Mouse (Mus musculus) kidney, postnatal 0 days (tissue): ENCODE results near the gene Kirrel3. TPM values are rescaled to one million over a fixed set of nuclear protein-coding genes. Genes with fewer than 3 reads are reported as not detected.
A peak's percentile ranks its signal among the peaks of the same experiment; 100 is the strongest.

Experiments used
- ATAC-seq: fragments of 200-750 bp; cut with Nextera tagmentation; replicated peaks from 2 replicates; pipeline ENCODE4 v1.8.0; 2017; ENCODE audit warnings: low read depth, moderate number of reproducible peaks, moderate TSS enrichment, moderate library complexity; ENCODE audit not compliant: low FRiP score
- DNase-seq: peaks from one replicate; pipeline ENCODE4 v3.0.0-alpha.2; 2016; ENCODE audit warnings: low spot score
- H3K27ac ChIP-seq: fragments of 300-500 bp; sonication (generic); 2 replicates; pipeline ENCODE4 v1.5.1; 2014; ENCODE audit warnings: mild to moderate bottlenecking
- H3K27me3 ChIP-seq: fragments of 300-500 bp; sonication (generic); 2 replicates; pipeline ENCODE4 v1.6.1; 2014; ENCODE audit warnings: low read length, mixed read lengths; ENCODE audit not compliant: insufficient read depth
- H3K36me3 ChIP-seq: fragments of 300-500 bp; sonication (generic); 2 replicates; pipeline ENCODE4 v1.6.1; 2014; ENCODE audit warnings: low read length, mixed read lengths; ENCODE audit not compliant: insufficient read depth
- H3K4me1 ChIP-seq: fragments of 300-500 bp; sonication (generic); replicated peaks from 2 replicates; pipeline ENCODE4 v1.6.1; 2014; ENCODE audit warnings: antibody characterized with exemption, low read length, mixed read lengths; ENCODE audit not compliant: insufficient read depth
- H3K4me2 ChIP-seq: fragments of 300-500 bp; sonication (generic); 2 replicates; pipeline ENCODE4 v1.6.1; 2014; ENCODE audit warnings: mild to moderate bottlenecking, low read length, moderate library complexity, mixed read lengths
- H3K4me3 ChIP-seq: fragments of 300-500 bp; sonication (generic); replicated peaks from 2 replicates; pipeline ENCODE4 v1.5.1; 2014; ENCODE audit warnings: low read depth, low read length
- H3K9ac ChIP-seq: fragments of 300-500 bp; sonication (generic); 2 replicates; pipeline ENCODE4 v1.6.1; 2014; ENCODE audit warnings: low read depth, low read length
- H3K9me3 ChIP-seq: fragments of 300-500 bp; sonication (generic); replicated peaks from 2 replicates; pipeline ENCODE4 v1.6.1; 2016; ENCODE audit warnings: low read length, inconsistent platforms, mixed read lengths
- CTCF ChIP-seq: IDR thresholded peaks from 2 replicates; pipeline ENCODE4 v1.5.1; 2016; ENCODE audit warnings: antibody characterized with exemption, low read depth, mild to moderate bottlenecking, moderate library complexity
- WGBS: fragments of 180-500 bp; shearing (Covaris S2); extraction: QIAGEN DNeasy Blood & Tissue Kit; methylation state at CpG from one replicate; pipeline ENCODE4 v1.1.7; 2014; 5-methylcytosine and 5-hydroxymethylcytosine counted together
- polyA plus RNA-seq: library from polyadenylated mRNA; unstranded; fragments of >200 nt; fragmentation: Nextera tagmentation; extraction: Ambion mirVana; gene quantifications from 2 replicates; pipeline ENCODE4 v1.2.1, GENCODE M21; 2015

Kirrel3 gene
- polyA plus RNA-seq, 1 experiment from 2014 or later, result 0.82 TPM

DNA sequence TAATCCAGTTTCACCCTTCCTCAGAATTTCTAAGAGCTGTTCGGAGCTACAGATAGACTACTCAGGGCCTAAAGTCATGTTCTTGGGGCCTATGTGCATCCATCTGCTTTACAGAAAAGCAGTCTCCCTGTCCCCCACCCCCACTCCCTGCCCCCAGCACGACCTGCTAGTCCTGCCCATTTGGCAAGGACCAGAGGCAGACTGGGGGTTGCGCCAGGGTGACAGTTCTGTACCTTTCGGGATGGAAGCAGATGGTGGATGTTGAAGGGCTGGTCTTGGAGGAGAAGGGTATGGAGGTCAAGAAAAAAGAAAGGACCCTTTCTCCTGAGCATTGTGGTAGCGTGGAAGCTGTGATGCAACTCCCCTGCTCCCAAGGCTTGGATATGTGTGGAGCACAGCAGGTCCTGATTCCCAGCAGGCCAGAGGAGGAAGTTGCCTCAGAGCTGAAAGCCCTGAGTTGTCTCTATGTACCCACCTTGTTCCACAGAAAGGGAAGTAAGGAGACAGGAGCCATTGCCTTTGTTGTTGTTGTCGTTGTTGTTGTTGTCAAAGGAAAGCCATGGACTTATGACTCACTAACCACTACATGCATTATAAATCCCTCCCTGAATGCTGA is 541.8 kb downstream of the Kirrel3 start:
- Histone ChIP-seq H3K36me3 (no peaks in the 10 kb centered on the region), H3K4me1 (no peaks in the 10 kb centered on the region; the same call in 1 of the 2 replicates), H3K4me2 (no peak overlapping the region), H3K27me3 (no peaks in the 10 kb centered on the region), H3K9ac (no peak overlapping the region), H3K27ac (no peak overlapping the region), H3K4me3 (no peak overlapping the region), H3K9me3 (no peaks in the 10 kb centered on the region)
- ATAC-seq, result no peak
- no peak for TF ChIP-seq CTCF
- no peak for DNase-seq
- 81% methylated on average over 6 of the region's 6 CpGs for WGBS

DNA sequence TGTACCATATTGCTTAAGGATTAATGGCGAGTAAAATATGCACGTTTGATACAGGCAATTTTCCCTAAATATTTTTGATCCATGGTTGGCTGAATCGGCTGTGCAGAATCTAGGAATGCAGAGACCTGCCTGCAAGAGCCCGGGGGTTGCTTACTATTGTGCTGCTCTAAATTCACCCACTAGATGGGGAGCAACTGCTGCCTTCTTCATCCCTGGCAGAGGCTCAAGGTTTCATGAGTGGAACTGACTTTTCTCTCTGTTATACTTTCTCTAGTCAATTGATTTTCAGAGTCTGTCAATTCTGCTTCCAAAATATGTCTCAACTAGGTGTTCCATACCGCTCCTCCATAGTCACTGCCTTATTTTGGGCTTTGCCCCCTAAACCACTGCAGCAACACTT is 545.1 kb downstream of the Kirrel3 start:
- H3K4me1 ChIP-seq, result no peaks in the 10 kb centered on the region
- H3K9me3 ChIP-seq, result no peaks in the 10 kb centered on the region
- no peak overlapping the region for H3K27ac ChIP-seq
- no peak overlapping the region for H3K9ac ChIP-seq
- H3K27me3 ChIP-seq, result no peaks in the 10 kb centered on the region
- H3K4me2 ChIP-seq, result no peak overlapping the region
- TF ChIP-seq CTCF, result peak; percentile 72
- ATAC-seq (no peak), DNase-seq (peak; percentile 73)
- H3K4me3 ChIP-seq, result no peak overlapping the region
- WGBS, result 61% methylated on average over 5 of the region's 5 CpGs
- no peaks in the 10 kb centered on the region for H3K36me3 ChIP-seq

DNA sequence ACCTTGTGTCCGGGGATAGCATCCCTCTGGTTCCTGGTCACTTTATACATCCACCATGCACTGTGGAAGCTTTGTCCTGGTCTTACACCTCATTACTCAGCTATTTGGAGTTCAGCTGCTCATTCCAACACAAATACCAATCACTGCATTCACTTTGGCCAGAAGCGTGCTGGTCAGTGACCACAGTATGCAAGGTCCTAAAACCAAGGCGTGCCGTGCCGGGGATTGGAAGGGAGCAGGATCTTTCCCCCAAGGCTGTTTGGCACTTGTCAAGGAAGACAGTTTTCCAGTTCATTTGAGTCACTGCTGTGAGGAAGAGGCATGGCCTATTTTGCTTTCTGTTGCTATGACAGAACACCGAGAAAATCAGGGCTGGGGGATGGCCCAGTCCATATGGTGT is 546.8 kb downstream of the Kirrel3 start:
- WGBS, result 64% methylated on average over 6 of the region's 6 CpGs
- no peak overlapping the region for H3K27ac ChIP-seq
- no peaks in the 10 kb centered on the region for H3K4me1 ChIP-seq
- H3K4me2 ChIP-seq, result no peak overlapping the region
- DNase-seq, result no peak
- no peaks in the 10 kb centered on the region for H3K9me3 ChIP-seq
- TF ChIP-seq CTCF, result no peak
- no peaks in the 10 kb centered on the region for H3K27me3 ChIP-seq
- ATAC-seq, result no peak
- H3K9ac ChIP-seq, result no peak overlapping the region
- no peaks in the 10 kb centered on the region for H3K36me3 ChIP-seq
- H3K4me3 ChIP-seq, result no peak overlapping the region

DNA sequence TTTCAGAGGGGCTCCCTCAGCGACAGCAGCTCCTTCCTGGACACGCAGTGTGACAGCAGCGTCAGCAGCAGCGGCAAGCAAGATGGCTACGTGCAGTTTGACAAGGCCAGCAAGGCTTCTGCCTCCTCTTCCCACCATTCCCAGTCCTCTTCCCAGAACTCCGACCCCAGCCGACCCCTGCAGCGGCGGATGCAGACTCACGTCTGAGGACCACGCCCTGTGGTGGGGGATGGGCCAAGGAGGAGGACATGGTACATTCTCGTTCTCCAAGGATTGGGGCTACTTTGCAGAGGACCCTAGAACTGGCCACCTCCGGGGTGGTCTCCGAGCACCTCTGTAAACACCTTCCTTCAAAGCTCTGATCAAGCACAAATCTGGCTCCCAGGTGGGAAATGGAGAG is 549.4 kb downstream of the Kirrel3 start:
- no peak for TF ChIP-seq CTCF
- 49% methylated on average over 14 of the region's 14 CpGs for WGBS
- H3K27me3 ChIP-seq, result no peaks in the 10 kb centered on the region
- H3K9me3 ChIP-seq, result no peaks in the 10 kb centered on the region
- DNase-seq (no peak), ATAC-seq (no peak)
- H3K4me2 ChIP-seq, result no peak overlapping the region
- no peak overlapping the region for H3K27ac ChIP-seq
- no peak overlapping the region for H3K4me3 ChIP-seq
- H3K9ac ChIP-seq, result no peak overlapping the region
- H3K36me3 ChIP-seq, result no peaks in the 10 kb centered on the region
- no peaks in the 10 kb centered on the region for H3K4me1 ChIP-seq

DNA sequence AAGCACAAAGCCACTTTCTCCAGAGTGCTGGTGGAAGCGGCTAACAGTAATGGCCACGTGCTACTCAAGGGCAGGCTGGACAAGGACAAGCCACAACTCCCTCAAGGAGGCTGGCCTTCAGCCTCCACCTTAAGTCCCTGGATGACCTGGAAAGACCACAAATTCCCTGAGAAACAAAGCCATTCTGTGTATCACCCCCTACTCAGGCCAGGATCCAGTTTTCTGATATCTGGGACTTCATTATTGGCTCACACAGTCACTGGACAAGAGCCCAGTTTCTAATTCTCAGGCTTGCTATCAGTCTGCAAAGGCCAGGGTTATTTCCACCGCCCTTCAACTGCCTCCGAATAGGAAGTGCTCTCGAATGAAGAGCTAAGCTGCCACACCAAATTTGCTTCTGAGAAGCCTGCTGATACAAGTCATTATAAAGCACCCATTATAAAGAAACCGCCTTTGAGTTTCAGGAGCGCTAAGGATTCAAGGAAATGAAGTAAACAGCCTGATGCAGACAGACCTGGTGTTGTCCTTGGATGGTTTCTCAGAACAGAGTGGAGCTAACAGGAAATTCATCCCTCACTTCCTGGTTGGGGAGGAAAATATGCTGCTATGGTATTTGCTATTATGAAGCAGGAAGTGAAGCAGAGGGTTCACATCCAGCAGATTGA is 553.4 kb downstream of the Kirrel3 start:
- Histone ChIP-seq H3K9ac (no peak overlapping the region), H3K36me3 (no peaks in the 10 kb centered on the region), H3K4me1 (no peaks in the 10 kb centered on the region), H3K4me2 (no peak overlapping the region), H3K27ac (peak overlapping the region; percentile 72), H3K9me3 (no peaks in the 10 kb centered on the region), H3K27me3 (no peaks in the 10 kb centered on the region), H3K4me3 (no peak overlapping the region)
- no peak for TF ChIP-seq CTCF
- 46% methylated on average over 7 of the region's 7 CpGs for WGBS
- DNase-seq (peak; percentile 75), ATAC-seq (no peak)

DNA sequence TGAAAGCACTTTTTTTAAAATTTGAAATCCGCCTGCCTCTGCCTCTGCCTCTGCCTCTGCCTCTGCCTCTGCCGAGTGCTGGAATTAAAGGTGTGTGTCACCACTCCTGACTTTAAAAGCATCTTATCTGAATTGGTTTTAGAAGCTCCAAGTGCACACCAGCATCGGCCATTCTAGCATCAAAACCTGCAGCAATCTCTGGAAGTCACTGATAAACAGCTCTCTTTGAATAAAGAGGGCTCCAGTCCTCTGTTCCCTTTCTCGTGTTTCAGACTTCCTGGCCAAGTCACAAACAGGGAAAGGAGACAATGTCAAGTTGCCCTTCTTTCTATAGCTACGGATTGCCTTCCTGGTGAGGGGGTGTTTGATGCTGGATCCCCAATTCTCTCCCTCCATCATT is 554.2 kb downstream of the Kirrel3 start:
- Histone ChIP-seq H3K9ac (no peak overlapping the region), H3K4me1 (no peaks in the 10 kb centered on the region), H3K36me3 (no peaks in the 10 kb centered on the region), H3K4me3 (no peak overlapping the region), H3K4me2 (no peak overlapping the region), H3K27ac (no peak overlapping the region), H3K9me3 (no peaks in the 10 kb centered on the region), H3K27me3 (no peaks in the 10 kb centered on the region)
- 55% methylated on average over 5 of the region's 5 CpGs for WGBS
- no peak for TF ChIP-seq CTCF
- ATAC-seq (no peak), DNase-seq (no peak)

DNA sequence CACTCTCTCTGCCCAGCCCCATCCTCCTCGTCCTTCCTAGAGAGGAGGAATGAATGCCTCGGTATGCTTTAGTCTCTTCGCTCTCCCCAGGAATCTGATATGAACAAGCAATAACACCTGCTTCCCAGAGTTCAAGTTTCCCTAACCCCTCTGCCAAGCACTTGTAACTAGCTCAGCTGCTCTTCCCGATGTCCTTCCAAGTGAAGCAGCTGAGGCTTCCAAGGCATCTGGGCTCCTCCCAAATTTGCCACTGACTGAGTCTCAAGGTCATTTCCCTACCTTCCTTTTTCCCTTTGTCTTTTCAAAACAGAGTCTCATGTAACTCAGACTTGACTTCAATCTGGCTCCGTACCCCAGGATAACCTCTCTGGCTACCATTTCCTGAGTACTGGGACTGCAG is 555.8 kb downstream of the Kirrel3 start:
- no peak overlapping the region for H3K4me3 ChIP-seq
- no peaks in the 10 kb centered on the region for H3K9me3 ChIP-seq
- H3K4me2 ChIP-seq, result no peak overlapping the region
- no peaks in the 10 kb centered on the region; the same call in 1 of the 2 replicates for H3K4me1 ChIP-seq
- WGBS, result 43% methylated on average over 5 of the region's 5 CpGs
- no peak for TF ChIP-seq CTCF
- no peaks in the 10 kb centered on the region for H3K27me3 ChIP-seq
- ATAC-seq, result no peak
- H3K27ac ChIP-seq, result no peak overlapping the region
- DNase-seq, result no peak
- no peak overlapping the region for H3K9ac ChIP-seq
- no peaks in the 10 kb centered on the region for H3K36me3 ChIP-seq
